Mouse (Mus musculus) retina, postnatal 1 day (tissue): Measurements from ENCODE around the gene Lgals4.

Experiments
- DNase-seq: peaks from one replicate; pipeline ENCODE4 v3.0.0-alpha.2; 2012

Lgals4 gene

GRCm38 (mm10) chr7:28833723-28834347, at the start of gene Lgals4:
Lgals4 (plus strand) TSS chr7:28833854.
- DNase-seq: no peak

- DNase-seq: no peak
Observed at GRCm38 (mm10) chr7:28785161-28785560, 48.5 kb upstream of the Lgals4 start.

GRCm38 (mm10) chr7:28787884-28788283, 45.8 kb upstream of the Lgals4 start:
- DNase-seq: no peak

GRCm38 (mm10) chr7:28788307-28789195, 45.1 kb upstream of the Lgals4 start, which contains the start of gene Rinl:
Rinl (plus strand) TSS chr7:28788969.
- no peak for DNase-seq

- DNase-seq: no peak
Observed at GRCm38 (mm10) chr7:28789235-28789634, 44.4 kb upstream of the Lgals4 start.

GRCm38 (mm10) chr7:28790066-28790806, 43.4 kb upstream of the Lgals4 start:
- DNase-seq: peak; percentile 65

GRCm38 (mm10) chr7:28791706-28792105, 41.9 kb upstream of the Lgals4 start:
- DNase-seq: no peak

DNA sequence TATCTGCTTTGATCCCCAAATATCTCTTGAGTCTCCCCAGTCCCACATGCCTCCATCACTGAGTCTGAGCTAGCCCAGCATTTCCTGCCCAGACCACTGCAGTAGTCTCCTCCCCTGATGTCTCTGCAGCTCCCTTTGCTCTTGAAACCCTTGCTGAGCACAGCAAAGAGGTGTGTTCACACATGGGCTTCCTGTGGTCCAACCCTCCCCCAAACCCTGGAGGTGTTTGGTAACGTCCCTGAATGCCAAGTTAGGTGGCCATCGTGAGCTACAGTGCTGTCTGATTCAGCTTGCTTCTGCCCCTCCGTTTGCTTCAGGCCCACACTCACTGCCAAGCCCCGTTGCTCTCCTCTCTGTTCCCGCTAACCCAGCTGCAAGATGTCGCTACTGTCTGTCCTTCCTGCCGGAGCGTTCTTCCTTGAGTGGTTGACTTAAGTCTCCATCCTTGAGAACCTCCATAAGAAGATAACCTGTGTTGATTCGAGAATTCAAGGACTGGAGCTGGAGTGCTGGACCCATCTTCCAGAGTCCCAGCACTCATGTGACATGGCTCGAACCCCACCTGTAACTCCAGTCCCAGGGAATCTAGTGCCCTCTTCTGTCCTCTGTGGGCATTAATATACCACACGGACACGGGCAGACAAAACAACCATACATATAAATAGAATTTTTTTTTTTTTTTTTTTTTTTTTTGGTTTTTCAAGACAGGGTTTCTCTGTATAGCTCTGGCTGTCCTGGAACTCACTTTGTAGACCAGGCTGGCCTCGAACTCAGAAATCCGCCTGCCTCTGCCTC, 41.1 kb upstream of the Lgals4 start:
- DNase-seq: no peak

DNA sequence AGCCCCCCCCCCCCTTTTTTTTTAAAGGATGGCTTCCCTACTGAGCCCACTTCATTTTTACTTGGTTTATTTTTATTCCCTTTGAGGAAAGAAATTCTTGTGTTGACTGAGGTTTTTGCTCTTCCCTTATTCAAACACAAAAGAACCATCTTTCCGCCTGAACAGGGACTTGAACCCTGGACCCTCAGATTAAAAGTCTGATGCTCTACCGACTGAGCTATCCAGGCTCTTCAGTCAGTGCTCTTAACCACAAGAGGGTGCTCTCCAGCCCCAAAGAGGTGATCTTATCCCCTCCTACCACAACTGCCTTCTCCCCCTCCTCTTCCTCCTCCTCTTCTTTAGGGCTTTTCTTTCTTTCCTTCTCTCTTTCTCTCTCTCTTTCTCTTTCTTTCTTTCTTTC, 39.8 kb upstream of the Lgals4 start:
- peak; percentile 31 for DNase-seq

DNA sequence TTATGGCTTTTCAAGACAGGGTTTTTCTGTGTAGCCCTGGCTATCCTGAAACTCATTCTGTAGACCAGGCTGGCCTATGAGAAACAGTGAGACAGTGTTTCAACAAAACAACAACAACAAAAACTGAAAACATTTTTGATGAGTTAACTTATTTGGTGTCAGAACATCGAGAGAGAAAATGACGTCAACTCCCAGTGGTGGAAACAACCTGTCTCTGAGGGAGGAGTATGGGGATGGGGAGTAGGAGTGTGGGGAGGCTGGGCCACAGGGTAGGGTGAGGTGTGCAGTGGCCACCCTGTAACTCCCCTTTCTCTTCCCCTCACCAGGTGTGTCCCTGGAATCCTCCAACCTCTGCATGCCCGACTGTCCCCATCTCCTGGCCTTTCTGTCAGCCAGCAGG, 39.2 kb upstream of the Lgals4 start:
- DNase-seq: no peak

DNA sequence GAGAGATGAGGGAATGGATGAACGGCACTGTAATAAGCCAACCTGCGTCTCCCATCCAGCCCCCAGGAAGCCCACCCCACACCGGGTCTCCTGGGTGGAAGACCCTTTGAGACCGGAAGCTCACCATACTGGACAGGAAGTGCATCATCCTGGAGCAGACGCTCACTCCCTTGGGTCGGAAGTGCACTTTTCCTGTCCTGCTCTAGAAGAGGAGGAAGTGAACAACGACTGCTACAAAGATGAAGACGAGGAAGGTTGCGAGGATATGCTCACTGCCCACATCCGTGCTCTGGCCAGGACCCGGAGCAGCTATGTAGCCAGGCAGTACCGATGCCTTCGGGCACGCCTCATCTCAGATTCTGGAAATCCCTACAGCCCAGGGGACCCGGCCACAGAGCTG, 37.8 kb upstream of the Lgals4 start:
- DNase-seq: no peak

DNA sequence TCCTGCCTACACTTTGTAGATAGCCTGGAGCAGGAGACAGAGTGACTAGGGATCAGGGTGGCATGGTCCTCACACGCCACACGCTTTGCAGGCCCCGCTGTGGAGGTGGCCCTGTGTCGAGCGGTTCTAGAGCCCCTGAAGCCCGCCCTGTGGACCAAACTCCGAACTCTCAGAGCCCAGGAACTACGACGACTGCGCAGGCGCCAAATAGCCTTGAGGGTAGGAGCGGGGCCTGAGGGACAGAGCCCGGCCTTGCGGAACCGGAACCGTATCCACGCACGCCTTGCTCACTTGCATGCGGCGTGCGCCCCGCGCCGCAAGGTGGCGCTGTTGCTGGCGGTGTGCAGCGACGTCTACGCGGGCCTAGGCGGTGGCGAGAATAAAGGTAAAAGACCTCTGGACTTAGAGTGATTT, 37.1 kb upstream of the Lgals4 start:
- DNase-seq: peak; percentile 84

DNA sequence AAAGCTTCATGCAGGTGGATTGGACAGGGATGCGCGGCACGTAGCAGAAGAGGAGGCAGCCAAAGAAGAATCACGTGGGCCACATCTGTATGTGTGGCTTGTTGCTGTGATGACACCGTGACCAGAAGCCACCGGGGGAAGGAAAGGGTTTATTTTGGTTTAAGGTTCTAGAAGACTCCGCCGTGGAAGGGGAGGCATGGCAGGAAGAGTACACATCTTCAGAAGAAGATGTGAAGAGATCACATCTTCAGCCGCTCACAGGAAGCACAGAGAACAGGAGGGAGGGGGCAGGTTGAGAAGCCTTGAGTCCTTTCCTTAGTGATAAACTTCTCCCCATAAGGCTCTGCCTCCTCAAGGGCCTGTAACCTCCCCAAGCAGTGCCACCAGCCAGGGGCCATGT, 33.7 kb upstream of the Lgals4 start:
- no peak for DNase-seq

GRCm38 (mm10) chr7:28801451-28801850, 32.2 kb upstream of the Lgals4 start:
- DNase-seq: peak; percentile 66

- peak; percentile 48 for DNase-seq
Observed at GRCm38 (mm10) chr7:28801901-28802670, 31.6 kb upstream of the Lgals4 start.

GRCm38 (mm10) chr7:28802846-28803588, 30.6 kb upstream of the Lgals4 start:
- DNase-seq: peak; percentile 83

DNA sequence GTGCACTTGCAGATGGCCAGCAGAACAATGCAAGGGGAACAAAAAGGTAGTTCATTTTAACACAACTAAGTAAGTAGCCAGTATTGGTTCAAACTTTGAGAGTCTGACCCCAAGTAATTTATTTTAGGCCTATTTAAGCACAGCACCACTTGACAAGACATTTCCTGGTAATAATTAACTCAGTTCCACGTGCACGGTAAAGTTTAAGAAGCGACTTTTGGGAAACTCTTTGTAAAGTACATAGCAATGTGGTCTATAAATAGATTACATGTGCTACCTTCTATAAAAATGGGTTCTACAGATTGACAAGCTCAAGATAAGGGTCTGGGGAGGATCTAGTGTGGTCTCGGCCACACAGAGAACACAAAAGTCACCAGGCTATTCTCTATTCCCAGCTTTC, 29.9 kb upstream of the Lgals4 start:
- DNase-seq: no peak

DNA sequence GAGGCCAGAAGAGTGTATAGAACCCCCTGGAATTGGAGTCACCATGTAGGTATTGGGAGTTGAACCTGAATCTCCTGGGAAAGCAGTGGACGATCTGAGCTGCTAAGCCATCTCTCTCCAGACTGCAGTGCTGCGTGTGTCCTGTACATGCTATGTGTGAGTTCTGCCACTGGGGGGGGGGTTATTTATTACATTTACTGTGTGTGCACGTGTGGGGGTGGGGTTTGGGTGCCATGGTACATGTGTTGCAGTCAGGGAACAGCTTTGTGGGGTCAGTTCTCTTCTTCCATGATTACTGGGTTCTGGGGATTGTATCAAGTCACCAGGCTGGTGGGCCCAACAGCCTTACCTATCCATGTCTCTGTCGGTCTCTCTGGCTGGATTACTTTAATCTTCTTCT, 26.8 kb upstream of the Lgals4 start:
- DNase-seq: peak; percentile 62

DNA sequence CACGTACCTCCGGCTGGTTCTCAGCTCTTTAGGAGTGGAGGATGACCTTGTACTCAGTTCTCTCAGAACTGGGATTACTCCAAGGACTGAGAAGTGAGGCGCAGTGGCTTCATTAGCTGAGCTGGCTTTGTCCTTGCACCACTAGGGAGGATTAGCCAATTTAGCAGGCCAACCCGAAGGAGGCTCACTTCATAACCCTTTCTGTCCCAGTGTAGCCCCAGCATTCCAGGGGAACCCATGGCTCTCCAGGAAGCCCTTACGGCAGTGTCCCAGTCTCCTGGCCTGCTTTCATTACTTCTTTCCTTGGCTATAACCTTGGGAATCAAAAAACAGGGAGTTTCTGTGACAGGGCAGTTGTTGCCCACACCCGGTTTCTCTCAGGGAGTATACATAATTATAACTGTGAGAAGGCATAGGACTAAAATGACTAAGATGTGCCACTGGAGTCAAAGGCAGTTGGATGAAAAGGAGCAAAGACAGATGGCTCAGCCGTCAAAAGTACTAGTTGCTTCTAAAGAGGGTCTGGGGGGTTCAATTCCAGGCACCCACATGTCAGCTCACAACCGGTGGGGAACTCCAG, 25.9 kb upstream of the Lgals4 start:
- DNase-seq: peak; percentile 60

- DNase-seq: no peak
Observed at GRCm38 (mm10) chr7:28808221-28808941, 25.3 kb upstream of the Lgals4 start, which contains the start of gene Hnrnpl. Hnrnpl (plus strand) TSS chr7:28808541.
